Mouse (Mus musculus) frontal cortex, postnatal 14 days (tissue): ENCODE measurements around the gene 1700003H04Rik.

Experiments
- DNase-seq, 2 experiments: peaks; one replicate each; pipeline ENCODE4 v3.0.0; 2022; ENCODE audit warnings: low spot score in 2 of 2

1700003H04Rik gene

GRCm38 (mm10) chr3:124581001-124581400, at the start of gene 1700003H04Rik:
TSS of gene 1700003H04Rik (minus strand) at chr3:124581101.
- no peak for DNase-seq

- DNase-seq: no peak
These were observed 42.1 kb upstream of the 1700003H04Rik start for GRCm38 (mm10) chr3:124623031-124623430.

- peak; percentile 4 to 6 for DNase-seq
These were observed 32.4 kb upstream of the 1700003H04Rik start for GRCm38 (mm10) chr3:124613287-124613686.

- no peak for DNase-seq
These were observed 29.1 kb upstream of the 1700003H04Rik start for GRCm38 (mm10) chr3:124609956-124610355.

- DNase-seq: no peak
These were observed 25.2 kb upstream of the 1700003H04Rik start for GRCm38 (mm10) chr3:124606021-124606517.

DNA sequence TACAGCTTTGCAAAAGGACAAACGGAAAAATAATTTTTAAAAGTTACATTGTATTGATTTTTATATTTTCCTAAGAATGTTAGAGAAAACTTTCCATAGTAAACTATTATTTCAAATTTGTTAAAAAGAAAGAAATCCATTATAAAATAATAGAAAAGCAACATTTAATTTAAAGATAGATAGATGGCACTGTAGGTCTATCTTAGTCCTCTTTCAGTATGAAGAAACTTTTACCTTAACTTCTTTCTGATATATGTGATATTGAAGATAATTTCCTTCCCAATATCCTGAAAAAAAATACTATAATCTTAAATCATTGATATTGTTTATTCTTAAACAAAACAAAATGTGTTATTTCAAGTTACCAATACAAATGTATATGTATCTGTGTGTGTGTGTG, 24.6 kb upstream of the 1700003H04Rik start:
- DNase-seq: no peak

GRCm38 (mm10) chr3:124597789-124598188, 16.9 kb upstream of the 1700003H04Rik start:
- DNase-seq: no peak

- no peak for DNase-seq
These were observed 6.6 kb upstream of the 1700003H04Rik start for GRCm38 (mm10) chr3:124587534-124587933.

- no peak for DNase-seq
These were observed 4.9 kb upstream of the 1700003H04Rik start for GRCm38 (mm10) chr3:124585761-124586160.

GRCm38 (mm10) chr3:124557317-124557716, 23.6 kb downstream of the 1700003H04Rik start:
- DNase-seq: no peak

DNA sequence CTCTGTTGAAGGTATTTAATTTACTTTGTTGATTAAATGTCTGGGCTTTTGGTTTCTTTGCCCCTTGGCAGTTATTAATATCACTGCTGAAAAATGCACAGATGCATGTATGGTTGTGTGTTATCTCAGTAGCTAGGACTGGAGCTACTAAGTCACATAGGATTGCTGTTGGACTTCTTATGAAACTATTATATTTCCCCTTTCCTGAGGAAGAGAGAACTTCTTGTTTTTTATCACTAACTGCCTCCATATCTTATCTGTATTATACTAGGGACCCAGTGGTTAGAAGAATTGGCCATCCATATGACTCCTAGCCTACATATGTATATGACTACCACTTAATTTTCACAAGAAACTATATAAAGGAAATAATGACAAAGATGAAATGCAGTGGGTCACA, 24.9 kb downstream of the 1700003H04Rik start:
- no peak for DNase-seq

DNA sequence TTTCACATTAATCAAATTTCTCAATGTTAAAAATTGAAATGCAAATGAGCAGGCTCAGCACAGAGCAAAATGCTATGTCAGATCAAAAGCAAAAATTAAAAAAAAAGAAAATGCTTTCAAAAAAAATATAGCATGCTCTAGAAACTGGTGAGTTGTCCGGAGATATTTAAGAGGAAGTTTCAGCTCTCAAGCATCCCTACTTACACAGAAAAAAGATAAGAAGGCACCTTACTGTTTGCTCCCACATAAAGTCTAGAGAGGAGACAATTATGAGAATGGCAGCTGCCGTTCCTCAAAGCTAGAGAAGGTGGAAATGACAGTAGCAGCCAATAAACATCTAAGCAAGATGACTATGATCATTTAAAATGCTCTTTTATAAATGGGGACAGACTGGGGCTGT, 25.8 kb downstream of the 1700003H04Rik start:
- no peak for DNase-seq

GRCm38 (mm10) chr3:124548898-124549297, 32.0 kb downstream of the 1700003H04Rik start:
- DNase-seq: no peak

DNA sequence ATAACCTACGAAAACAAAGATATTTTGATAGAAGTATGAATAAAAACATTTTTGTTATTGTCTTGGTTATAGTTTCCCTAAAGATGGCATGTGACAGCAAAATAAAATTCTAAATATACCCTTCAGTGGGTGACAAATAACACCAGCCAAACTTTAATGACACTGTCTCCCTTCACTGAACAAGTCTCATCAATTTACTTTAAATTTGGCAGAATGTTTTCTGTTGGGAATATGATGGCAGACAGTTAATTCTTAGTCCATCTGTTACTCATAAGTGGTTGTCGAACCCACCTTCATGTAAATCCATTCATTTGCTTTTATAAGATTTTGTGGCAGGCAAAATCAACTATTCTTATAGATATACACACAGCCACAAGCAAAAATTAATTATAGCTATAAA, 42.6 kb downstream of the 1700003H04Rik start:
- no peak for DNase-seq

DNA sequence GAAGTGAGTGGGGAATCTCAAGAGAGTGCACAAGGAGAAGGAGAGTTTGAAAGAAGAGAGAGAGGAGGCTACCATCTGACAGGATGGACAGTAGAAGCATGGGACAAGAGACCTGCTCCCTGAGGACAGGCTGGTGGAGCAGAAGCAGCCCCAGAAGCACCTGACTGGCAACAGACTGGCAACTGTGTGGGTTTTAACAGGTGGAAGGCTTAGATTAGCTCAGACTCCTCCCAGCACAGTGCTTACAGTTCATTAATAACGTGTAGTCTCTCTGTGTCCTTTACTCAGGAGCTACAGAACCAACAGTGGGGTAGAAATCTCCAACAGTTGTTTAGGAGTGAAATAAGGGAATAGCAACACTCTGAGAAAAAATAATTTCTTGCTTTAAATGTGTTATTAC, 44.3 kb downstream of the 1700003H04Rik start:
- no peak for DNase-seq

DNA sequence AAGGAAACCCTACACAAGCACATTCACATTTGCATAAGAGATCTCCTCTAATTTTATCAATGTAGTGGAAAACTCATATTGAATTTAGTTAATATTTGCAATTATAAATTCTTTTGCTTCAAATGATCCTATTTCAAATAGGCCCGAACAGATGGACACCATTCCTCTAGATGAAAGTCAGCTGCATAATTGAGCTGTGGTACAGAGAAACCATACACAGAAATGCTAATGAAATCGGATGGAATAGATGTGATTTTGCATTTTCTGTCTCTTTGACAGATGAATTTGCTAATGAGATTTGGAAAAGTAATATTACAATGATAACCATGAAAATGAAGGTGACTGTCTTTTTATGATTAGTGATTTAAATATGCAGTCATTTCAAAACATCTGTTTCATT, 62.1 kb downstream of the 1700003H04Rik start:
- DNase-seq: no peak
